Mouse (Mus musculus) erythroid progenitor cell, adult 5-6 weeks (primary cell): ENCODE measurements around the gene Prcc. TPM values are rescaled to one million over a fixed set of nuclear protein-coding genes. Genes with fewer than 3 reads are reported as not detected.

ENCODE experiments used
- total RNA-seq, 2 experiments: library from RNA; stranded (forward) in 1 of 2; stranded (reverse) in 1 of 2; fragments of 150-400 nt in 1 of 2; fragments of 186-747, 209-891 nt in 1 of 2; gene quantifications; 2 replicates each; pipeline versions ENCODE4 v1.2.3 to v1.2.4; 2015 to 2017; ENCODE audit warnings: low replicate concordance in 2 of 2

The Prcc gene
- total RNA-seq, 2 experiments from 2014 or later = 12.0 to 12.6 TPM

Other genes with a start within 250 kb of the Prcc start
- not detected in 2 replicates for gene Lrrc71, start 137.0 kb downstream of the Prcc start, total RNA-seq (2015; ENCODE audit: low replicate concordance)
- not detected in 2 replicates for gene Lrrc71, start 137.0 kb downstream of the Prcc start, total RNA-seq (2017; ENCODE audit: low replicate concordance)
- not detected in 2 replicates for gene Ntrk1, start 90.4 kb downstream of the Prcc start, total RNA-seq (2015; ENCODE audit: low replicate concordance)
- not detected in 2 replicates for gene Ntrk1, start 90.4 kb downstream of the Prcc start, total RNA-seq (2017; ENCODE audit: low replicate concordance)
- gene Insrr, start 88.7 kb downstream of the Prcc start, total RNA-seq (2015; ENCODE audit: low replicate concordance) = not detected in 2 replicates
- gene Insrr, start 88.7 kb downstream of the Prcc start, total RNA-seq (2017; ENCODE audit: low replicate concordance) = not detected in 2 replicates
- gene Pear1, start 61.3 kb downstream of the Prcc start, total RNA-seq (2015; ENCODE audit: low replicate concordance) = 1.3 TPM in 1 of 2 replicates, not detected in the other
- 0.98 and 1.0 TPM in 2 replicates for gene Pear1, start 61.3 kb downstream of the Prcc start, total RNA-seq (2017; ENCODE audit: low replicate concordance)
- gene Sh2d2a, start 38.9 kb downstream of the Prcc start, total RNA-seq (2015; ENCODE audit: low replicate concordance) = 1.3 and 1.4 TPM in 2 replicates
- 0.51 and 0.83 TPM in 2 replicates for gene Sh2d2a, start 38.9 kb downstream of the Prcc start, total RNA-seq (2017; ENCODE audit: low replicate concordance)
- 255 and 262 TPM in 2 replicates for gene Hdgf, start 20.7 kb upstream of the Prcc start, total RNA-seq (2015; ENCODE audit: low replicate concordance)
- gene Hdgf, start 20.7 kb upstream of the Prcc start, total RNA-seq (2017; ENCODE audit: low replicate concordance) = 349 and 393 TPM in 2 replicates
- 68.1 and 70.4 TPM in 2 replicates for gene Mrpl24, start 33.9 kb upstream of the Prcc start, total RNA-seq (2015; ENCODE audit: low replicate concordance)
- 31.3 and 38.0 TPM in 2 replicates for gene Mrpl24, start 33.9 kb upstream of the Prcc start, total RNA-seq (2017; ENCODE audit: low replicate concordance)
- 13.3 and 16.8 TPM in 2 replicates for gene Isg20l2, start 44.7 kb upstream of the Prcc start, total RNA-seq (2015; ENCODE audit: low replicate concordance)
- gene Isg20l2, start 44.7 kb upstream of the Prcc start, total RNA-seq (2017; ENCODE audit: low replicate concordance) = 11.6 and 11.7 TPM in 2 replicates
- 2.5 and 5.0 TPM in 2 replicates for gene Rrnad1, start 45.1 kb upstream of the Prcc start, total RNA-seq (2015; ENCODE audit: low replicate concordance)
- 4.9 and 5.3 TPM in 2 replicates for gene Rrnad1, start 45.1 kb upstream of the Prcc start, total RNA-seq (2017; ENCODE audit: low replicate concordance)
- not detected in 2 replicates for gene Crabp2, start 63.1 kb upstream of the Prcc start, total RNA-seq (2015; ENCODE audit: low replicate concordance)
- gene Crabp2, start 63.1 kb upstream of the Prcc start, total RNA-seq (2017; ENCODE audit: low replicate concordance) = not detected in 2 replicates
- not detected in 2 replicates for gene Nes, start 85.5 kb upstream of the Prcc start, total RNA-seq (2015; ENCODE audit: low replicate concordance)
- gene Nes, start 85.5 kb upstream of the Prcc start, total RNA-seq (2017; ENCODE audit: low replicate concordance) = not detected in 2 replicates
- not detected in 2 replicates for gene Bcan, start 114.6 kb upstream of the Prcc start, total RNA-seq (2015; ENCODE audit: low replicate concordance)
- gene Bcan, start 114.6 kb upstream of the Prcc start, total RNA-seq (2017; ENCODE audit: low replicate concordance) = not detected in 2 replicates
- not detected in 2 replicates for gene Hapln2, start 142.0 kb upstream of the Prcc start, total RNA-seq (2015; ENCODE audit: low replicate concordance)
- gene Hapln2, start 142.0 kb upstream of the Prcc start, total RNA-seq (2017; ENCODE audit: low replicate concordance) = not detected in 2 replicates
- 3.6 and 8.4 TPM in 2 replicates for gene Gpatch4, start 157.5 kb upstream of the Prcc start, total RNA-seq (2015; ENCODE audit: low replicate concordance)
- gene Gpatch4, start 157.5 kb upstream of the Prcc start, total RNA-seq (2017; ENCODE audit: low replicate concordance) = 3.6 and 5.4 TPM in 2 replicates
- gene Naxe, start 172.9 kb upstream of the Prcc start, total RNA-seq (2015; ENCODE audit: low replicate concordance) = 11.9 and 12.2 TPM in 2 replicates
- gene Naxe, start 172.9 kb upstream of the Prcc start, total RNA-seq (2017; ENCODE audit: low replicate concordance) = 5.5 and 7.6 TPM in 2 replicates
- not detected in 2 replicates for gene Ttc24, start 192.7 kb upstream of the Prcc start, total RNA-seq (2015; ENCODE audit: low replicate concordance)
- gene Ttc24, start 192.7 kb upstream of the Prcc start, total RNA-seq (2017; ENCODE audit: low replicate concordance) = not detected in 2 replicates
- 29.8 and 31.4 TPM in 2 replicates for gene Iqgap3, start 196.4 kb upstream of the Prcc start, total RNA-seq (2015; ENCODE audit: low replicate concordance)
- 56.3 and 60.7 TPM in 2 replicates for gene Iqgap3, start 196.4 kb upstream of the Prcc start, total RNA-seq (2017; ENCODE audit: low replicate concordance)